Mouse (Mus musculus): ENCODE data around the gene Rubcnl. TPM values are rescaled to one million over a fixed set of nuclear protein-coding genes. Genes with fewer than 3 reads are reported as not detected.

The Rubcnl gene
- under 1 TPM; 0.10 to 0.12 TPM for total RNA-seq (2021)
- long read RNA-seq, experiment 1 = 0 reads
- long read RNA-seq, experiment 2, partial matches to known transcripts = 0 of 1 reads
- long read RNA-seq, experiment 2, other reads (novel, unspliced or antisense) = 1 of 1 reads

DNA sequence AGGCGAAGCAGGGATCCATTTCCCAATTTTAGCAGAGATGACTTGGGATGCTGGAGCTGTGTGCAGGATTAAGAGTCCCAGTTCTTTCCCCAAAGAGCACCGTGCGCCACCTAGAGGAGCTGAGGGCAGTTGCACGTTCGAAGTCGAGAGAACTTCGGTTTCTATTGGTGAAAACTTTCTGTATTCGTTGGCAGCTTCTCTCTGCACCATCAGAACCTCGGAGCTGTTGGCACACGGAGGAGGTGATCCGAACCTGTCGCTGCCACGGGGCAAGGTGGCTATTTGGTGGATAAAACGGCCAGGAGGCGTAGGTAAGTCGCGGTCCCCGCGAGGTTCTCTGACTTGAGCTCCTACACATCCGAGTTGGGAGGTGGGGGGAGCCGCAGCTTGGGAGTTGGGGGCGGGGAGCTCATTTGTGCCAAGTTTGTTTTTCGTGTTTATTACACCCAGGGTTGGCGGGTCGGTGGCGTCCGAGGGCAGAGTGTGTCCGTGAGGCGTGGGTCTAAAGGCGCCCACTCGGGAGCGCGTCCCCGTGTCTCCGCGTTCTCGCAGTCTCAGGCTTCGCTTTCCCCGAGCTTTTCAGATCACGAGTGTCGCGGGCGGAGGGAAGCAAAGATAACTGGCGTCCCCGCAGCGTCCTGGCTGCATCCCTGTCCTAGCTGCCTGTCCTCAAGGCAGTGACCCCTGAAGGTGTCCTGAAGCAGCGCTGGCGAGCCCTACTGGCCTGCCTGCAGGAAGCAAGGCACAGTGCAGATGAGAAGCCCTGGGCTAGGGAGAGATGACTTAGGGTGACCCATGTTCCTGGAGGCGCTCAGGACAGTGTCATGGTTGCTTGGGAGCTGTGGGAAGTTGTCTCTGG, at the start of gene Rubcnl:
Rubcnl (plus strand) TSS at position 172 of the 859 bp plus-strand sequence.
- DNase-seq = peak; percentile 43 to 56
- intact Hi-C loops (cut with DNase I) = no loop called here

DNA sequence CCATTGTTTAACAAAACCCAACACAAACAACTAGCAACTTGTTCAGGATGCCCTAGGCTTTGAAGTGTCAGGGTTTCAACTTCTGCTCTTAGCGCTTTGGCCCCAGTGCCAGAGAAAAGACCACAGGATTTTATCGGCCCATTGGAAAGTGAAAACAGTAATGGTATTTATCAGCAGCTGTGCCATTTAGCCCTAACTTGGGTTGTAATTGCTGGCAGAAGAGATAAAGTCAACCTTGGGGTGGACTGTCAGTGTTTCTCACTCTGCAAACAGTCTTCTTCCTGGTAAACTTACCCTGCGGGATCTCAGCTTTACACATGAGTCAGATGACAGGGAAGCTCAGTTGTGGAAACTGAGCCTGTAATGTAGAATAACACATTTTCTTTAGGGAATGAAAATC, 43.6 kb upstream of the Rubcnl start:
- DNase-seq = no peak
- intact Hi-C loops (cut with DNase I) = no loop called here

DNA sequence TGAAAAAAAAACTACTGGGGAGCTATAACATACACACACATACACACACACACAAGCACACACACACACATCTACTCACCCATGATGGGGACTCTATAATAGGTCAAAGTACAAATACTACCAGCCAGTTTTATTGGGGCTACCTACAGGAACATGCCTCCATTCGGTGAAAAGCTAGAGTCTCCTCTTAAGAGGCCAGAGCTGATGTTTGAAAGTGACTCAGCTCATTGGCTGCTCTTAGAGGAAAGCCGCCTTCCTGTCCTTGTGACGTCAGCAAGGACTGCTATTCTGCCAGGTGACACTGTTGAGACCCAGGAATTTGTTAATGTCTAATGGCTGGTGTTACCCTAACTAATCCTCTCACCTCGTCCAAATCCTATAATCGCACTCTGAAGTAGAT, 43.1 kb upstream of the Rubcnl start:
- DNase-seq = no peak
- intact Hi-C loops (cut with DNase I) = no loop called here

DNA sequence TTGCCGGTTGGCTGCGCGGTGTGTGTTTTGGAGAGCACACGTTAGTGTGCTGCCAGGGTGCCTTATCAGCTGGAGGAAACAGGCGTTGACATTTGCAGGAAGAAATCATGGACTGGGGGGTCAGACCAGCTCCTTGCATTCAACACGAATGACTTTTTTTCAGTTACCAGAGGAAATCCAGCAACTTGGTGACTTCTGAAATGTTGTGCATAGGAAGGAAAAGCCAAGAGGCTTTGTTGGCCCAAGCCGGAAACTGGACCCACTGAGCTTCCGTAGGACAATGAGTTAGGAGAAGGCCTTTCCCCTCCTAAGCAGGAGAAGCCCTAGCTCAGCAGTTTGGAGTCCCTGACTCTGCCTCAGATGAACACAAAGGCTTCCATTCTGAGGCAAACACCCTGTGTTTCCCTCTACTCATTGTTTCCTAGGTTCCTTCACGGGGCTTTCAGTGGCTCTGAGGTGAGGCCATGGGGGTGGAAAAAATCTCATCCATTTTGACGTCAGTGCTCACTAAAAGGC, 41.6 kb upstream of the Rubcnl start:
- intact Hi-C loops (cut with DNase I) = no loop called here
- no peak for DNase-seq

DNA sequence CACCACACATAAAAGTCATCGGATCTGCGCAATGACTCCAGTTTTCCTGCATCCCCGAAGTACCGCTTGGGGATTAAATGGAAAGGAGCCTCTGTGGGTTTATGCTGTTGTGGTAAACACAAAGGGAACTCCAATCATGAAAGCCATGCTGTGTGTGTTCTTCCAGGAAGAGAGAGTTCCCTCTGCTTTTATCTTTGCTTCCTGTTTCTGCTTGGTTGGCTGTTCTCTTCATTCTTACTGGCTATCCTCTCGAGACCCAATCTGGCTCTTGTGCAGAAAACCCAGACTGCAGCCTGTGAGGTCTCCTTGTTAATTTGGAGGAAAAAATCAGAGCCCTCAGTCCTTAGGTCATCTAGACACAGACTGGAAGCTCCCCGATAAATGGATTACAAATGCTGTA, 38.9 kb upstream of the Rubcnl start:
- DNase-seq = no peak
- intact Hi-C loops (cut with DNase I) = no loop called here

DNA sequence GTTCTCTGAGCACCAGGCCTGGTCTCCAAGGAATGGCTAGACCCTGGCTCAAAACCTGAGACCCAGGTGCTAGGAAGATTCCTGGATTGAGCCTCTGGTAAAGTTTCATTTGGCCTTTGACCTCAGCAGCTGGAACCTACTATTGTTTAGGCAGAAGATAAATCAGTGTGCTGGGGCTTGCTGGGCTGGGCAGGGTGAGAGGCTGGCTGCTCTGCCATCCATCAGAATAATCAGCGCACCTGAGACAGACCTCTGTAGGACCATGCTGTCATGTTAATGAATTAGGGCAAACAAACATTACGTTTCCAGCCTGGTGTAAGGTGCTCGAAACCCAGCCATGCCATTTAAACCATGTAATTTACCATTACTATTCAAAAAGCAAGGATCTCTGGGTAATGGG, 34.8 kb upstream of the Rubcnl start:
- intact Hi-C loops (cut with DNase I) = no loop called here
- DNase-seq = no peak

DNA sequence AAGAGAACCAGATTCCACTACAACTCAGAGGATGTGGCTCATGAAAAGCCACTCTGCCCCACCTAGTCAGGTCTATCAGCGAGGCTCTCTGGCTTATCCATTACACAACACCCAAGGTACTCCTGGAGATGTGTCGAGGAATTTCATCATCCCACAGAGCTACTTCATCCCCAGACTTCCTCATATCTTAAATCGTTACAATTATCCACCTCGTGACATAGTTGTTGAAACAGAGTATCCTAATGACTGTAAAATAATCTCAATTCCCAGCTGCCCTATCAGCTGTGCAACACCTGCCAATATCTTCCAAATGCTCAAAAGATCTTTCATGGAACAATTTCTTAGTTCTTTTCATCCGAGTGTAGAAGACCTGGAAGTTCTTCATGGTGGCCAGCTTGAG, 32.7 kb upstream of the Rubcnl start:
- intact Hi-C loops (cut with DNase I) = no loop called here
- no peak for DNase-seq

DNA sequence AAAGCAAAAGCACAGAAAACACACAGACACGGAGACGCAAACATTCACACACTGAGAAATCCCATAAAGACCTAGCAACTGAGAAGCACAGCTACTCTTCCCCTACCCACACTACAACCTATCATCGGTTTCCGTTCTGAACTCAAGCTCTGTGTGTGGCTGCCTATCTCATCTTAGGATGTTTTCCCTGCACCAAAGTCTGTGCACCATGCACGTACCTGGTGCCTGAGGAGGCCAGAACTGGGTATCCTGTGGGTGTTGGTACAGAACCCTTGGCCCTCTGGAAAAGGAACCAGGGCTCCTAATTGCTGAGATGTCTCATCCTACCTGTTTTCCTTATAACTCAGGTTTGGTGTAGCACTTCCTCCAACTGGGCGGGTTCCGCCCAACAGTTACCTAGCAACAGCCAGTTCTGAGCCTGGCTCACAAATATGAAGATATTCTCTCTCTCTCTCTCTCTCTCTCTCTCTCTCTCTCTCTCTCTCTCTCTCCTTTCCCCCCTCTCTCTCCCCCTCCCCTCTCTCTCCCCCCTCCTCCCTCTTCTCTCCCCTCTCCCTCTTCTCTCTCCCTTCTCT, 30.9 kb upstream of the Rubcnl start:
- intact Hi-C loops (cut with DNase I) = no loop called here
- DNase-seq = no peak

DNA sequence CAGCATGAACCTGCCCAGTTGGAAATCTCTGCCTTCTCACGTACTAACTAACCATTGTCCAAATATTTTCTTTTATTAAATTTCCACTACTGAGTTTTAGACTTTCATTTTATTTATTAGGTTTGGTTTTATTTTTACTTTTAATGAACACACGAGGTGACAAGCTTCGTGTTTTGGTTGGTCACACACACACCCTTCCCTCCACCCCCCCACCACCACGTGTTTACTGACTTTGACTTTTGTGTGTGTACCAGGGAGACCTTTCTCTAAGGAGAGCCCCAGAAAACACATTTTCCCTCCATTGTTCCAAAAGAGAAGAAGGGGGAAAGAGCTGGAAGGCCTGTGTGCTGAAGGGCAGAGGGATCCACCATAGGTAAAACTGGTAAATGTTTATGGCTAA, 30.2 kb upstream of the Rubcnl start:
- no peak for DNase-seq
- intact Hi-C loops (cut with DNase I) = no loop called here

DNA sequence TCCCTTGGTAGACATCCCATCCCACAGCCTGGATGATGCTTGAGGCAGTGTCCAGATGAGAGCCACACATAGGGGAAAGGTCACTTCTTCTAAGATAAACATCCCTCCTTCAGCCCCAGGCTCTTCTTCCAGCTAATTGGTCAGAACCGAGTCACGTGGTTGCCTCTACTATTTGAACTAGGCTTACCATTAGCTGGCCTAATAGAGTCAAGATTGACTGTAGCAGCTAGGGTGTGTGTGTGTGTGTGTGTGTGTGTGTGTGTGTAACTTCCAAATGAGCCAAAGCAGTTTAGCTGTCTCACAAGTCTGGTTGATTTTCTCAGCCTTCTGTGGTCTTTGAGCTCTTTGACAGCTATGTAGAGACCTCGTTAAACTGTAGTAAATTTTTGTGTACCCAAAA, 29.3 kb upstream of the Rubcnl start:
- intact Hi-C loops (cut with DNase I) = no loop called here
- DNase-seq = no peak

DNA sequence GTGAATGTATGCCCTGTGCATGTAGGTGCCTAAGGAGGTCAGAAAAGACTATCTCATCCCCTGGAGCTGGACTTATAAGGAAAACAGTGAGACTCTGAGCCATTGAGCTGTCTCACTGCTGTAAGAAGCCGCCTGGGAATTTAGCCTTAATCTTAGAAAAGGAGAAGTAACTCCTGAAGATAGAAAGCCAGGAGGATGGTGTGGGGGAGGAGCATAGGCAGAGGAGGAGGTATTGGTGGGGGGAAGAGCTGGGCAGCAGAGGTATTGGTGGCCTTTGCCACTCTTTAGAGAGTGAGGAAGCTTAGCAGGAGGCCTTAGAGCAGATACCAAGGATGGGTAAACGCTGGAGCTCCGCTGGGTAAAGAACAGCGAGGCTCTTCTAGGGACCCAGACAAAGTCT, 26.5 kb upstream of the Rubcnl start:
- no peak for DNase-seq
- intact Hi-C loops (cut with DNase I) = no loop called here

DNA sequence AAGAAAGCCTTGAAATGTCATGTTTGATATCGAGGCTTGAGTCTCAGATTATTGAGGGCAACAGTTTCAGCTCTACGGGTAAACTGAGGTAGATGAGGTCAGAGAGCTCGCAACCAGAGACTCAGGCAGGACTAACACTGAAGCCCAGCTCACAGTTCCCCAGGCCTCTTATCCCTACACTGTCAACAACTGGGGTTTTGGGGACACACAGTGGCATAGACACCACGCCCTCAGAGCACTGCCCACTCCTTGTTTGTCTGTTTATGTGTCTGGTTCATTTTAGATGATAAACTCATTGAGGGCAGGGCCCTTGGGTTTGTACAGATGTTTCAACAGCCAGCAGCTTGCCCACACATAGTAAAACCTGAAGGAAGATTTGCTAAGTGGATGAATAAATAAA, 25.9 kb upstream of the Rubcnl start:
- DNase-seq = no peak
- intact Hi-C loops (cut with DNase I) = loop anchor here (1.0 to 5.0 kb wide), 3 partner anchors 41 to 226 kb away; no protein-coding TSS in a partner anchor

DNA sequence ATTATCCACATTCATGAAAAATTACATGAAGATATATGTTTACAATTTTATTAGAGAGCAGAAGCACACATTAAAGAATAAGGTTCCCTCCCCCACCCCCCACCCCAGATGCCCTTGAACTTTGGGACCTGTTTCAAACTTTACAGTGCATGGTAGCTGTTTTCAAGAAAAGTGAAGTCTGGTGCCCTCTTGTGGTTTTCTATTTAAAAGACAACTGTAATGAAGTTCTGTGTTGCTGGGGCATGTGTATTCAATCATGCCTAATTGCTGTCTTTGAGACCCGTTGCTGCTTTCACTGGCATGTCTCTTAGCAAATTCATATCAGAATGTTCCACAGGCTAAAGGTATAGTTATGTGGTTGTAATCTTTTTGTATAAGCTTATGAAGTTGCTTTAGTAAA, 25.3 kb upstream of the Rubcnl start:
- no peak for DNase-seq
- intact Hi-C loops (cut with DNase I) = loop anchor here (1.0 to 5.0 kb wide), 3 partner anchors 41 to 226 kb away; no protein-coding TSS in a partner anchor

DNA sequence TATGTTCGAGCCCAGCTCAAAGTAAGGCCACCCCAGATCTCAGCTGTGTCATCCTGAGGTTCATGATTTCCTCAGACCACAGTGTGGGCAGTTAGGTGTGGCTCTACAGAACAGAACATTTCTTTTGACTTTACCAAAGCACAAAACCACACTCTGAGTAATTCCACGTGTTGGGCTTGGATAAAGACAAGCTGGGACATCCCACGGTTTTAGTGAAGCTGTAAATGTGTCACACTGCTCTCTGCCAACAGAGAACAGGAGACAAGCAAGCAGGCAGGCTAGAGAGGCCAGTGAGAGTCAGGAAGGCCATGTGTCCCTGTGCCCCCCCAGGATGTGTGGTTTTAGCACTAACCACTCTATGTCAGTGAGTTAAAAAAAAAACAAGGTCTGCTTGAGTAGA, 19.3 kb upstream of the Rubcnl start:
- intact Hi-C loops (cut with DNase I) = no loop called here
- DNase-seq = no peak

DNA sequence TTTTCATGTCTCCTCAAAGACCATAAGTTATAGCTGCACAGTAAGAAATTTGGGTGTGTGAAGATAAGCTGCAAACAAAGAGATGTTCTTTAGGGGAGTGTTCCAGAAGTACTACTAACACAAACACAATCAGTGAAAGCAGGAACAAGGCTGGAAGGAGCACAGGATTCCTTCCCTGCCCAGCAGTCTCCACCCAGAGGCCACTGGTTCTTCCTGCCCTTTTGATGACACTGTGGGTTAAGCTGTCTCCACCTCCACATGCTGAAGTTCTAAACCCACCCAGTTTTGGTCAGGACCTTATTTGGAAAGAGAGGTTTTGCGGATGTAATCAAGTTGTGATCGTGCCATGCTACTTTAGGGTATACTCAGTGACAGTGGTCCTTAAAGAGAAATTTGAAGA, 18.8 kb upstream of the Rubcnl start:
- intact Hi-C loops (cut with DNase I) = no loop called here
- DNase-seq = no peak

DNA sequence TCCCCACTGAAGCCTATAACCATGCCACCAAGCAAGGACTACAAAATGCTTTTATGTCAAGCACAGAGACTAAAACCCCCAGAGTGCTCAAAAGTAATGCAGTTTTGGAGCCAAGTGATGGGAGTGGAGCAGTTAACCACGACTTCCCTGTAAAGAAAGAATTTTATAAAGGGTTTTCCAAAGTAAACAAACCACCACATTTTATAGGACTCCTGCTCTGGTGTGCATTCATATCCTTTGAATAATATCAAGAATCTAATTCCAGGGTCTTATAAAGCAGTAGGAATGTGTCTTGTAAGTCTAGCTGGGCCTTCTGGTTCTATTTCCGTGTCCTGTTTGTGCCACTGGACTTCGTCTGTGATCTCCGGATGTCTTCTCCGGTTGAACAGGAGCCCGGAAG, 14.5 kb upstream of the Rubcnl start:
- intact Hi-C loops (cut with DNase I) = no loop called here
- no peak for DNase-seq

DNA sequence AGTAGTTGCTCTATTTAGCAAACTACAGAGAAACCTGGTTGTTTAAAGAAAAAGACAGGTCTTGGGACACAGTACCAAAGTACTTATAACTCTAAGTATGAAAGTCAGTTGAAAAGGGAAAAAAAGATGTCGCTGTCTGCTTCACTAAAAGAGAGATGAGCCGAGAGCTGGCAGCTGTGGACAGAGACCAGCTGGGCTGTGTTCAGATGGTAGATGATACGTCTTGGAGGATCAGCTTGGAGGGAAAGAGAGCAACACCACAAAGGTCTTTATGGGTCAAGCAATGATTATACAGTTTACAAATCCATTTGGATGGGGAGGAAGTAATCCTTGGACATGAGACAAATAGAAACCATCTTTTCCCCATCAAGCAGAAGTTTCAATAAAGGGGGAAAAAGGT, 12.5 kb upstream of the Rubcnl start:
- intact Hi-C loops (cut with DNase I) = no loop called here
- no peak for DNase-seq

DNA sequence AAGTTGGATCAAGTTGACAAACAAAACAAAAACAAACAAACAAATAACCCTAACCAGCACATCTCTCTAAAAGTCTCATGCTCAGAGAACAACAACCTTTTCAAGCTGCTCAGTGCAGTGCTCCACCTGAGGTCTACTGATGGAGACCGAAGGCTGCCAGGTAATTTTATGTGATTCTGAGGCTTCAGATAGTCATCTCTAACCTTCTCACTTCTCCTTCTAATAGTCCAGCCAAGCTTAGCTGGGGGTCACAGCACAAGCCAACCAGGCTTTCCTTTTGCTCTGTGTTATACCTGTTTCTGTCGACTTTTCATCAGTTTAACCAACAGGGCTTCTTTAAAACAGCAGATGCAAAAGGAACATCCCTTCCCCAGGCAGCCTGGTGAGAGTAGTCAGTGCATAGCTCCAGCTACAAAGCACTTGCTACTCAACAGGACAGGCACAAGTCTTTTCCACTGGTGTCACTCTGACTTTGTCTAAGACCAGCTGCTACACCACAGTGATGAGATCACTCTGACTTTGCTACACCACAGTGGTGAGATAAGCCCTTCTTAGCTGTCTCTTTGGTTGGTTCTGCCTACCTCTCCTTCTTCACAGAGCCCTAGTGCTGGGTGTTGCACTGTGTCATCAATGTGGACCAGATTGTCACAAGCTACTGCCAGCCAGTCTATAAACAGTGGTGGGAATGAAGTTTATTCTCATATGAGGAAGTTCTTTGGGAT, 10.2 kb upstream of the Rubcnl start:
- intact Hi-C loops (cut with DNase I) = no loop called here
- DNase-seq = no peak

DNA sequence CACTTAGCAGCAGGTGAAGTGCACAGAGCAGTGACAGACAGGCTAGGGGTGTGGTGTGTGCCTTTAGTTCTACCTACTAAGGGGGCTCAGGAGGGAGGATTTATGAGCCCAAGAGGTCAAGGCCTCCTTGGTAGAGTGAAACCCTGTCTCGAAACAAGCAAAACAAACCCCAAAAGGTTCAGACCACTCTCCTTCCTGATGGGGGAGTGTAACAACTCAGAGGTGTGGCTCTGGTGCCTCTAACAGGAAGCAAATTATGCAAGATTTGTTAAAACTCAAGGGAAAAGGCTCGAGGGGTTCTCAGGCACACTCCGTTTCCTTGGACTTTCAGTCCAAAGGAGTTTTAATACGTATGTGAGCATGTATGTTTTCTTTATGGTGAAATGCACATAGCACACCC, 5.5 kb upstream of the Rubcnl start:
- DNase-seq = no peak
- intact Hi-C loops (cut with DNase I) = no loop called here

DNA sequence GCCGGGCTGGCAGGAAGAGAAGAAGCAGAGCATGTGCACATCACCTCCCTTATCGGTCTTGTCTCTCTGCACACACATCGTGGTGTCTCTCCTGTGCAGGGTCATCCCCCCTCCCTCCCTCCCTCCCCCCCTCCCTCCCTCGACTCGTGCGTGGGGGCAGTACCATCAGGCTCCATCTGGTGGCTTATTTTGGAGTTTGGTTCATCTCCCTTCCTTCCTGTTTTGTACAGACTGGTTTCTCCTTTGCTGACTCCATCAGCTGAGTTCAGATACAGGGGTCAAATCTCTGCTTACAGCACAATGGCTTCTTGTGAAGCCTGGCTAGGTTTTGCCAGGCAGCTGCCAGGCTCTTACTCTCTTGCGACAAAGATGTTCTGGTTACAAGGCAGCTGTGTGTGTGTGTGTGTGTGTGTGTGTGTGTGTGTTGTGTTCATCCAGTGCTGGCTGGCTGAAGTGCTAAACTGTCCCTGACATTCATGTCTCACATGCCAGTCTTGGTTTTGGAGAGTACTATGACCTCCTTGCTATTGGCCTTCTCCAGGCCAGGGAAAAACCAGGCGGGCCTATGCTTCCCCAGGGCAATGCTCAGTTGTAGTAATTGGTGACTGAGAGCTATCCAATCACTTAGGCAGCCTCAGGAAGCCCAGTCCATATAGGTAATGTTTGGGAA, 4.7 kb upstream of the Rubcnl start:
- no peak for DNase-seq

DNA sequence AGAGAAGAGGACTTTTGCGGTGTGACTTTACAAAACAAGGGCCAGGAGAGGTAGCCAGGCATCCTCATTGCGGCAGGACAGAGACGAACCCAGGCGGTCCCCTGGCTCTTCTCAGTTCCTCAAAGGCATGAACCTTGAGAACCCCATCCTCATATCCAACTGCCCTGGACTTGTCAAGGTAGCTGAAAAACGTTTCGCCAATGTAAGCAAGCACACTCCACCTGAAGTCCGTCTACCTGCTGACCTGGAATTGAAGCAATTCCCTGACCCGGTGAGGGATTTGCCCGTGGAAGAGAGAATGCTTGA, 841 bp downstream of the Rubcnl start:
- no peak for DNase-seq

More for the DNA sequence above, 4.7 kb upstream of the Rubcnl start:
- intact Hi-C loops (cut with DNase I) = no loop called here

More for the DNA sequence above, 841 bp downstream of the Rubcnl start:
- intact Hi-C loops (cut with DNase I) = no loop called here

Measured in gastrocnemius, postnatal 36 days (tissue).